Mouse (Mus musculus) adrenal gland, adult (tissue): Measurements from ENCODE around the gene Fosl1.

Experiments used
- DNase-seq, 2 experiments: peaks; one replicate each; pipeline ENCODE4 v3.0.0; 2022 to 2023; ENCODE audit warnings: low spot score in 1 of 2; ENCODE audit not compliant: inconsistent age in 2 of 2

Gene Fosl1

DNA sequence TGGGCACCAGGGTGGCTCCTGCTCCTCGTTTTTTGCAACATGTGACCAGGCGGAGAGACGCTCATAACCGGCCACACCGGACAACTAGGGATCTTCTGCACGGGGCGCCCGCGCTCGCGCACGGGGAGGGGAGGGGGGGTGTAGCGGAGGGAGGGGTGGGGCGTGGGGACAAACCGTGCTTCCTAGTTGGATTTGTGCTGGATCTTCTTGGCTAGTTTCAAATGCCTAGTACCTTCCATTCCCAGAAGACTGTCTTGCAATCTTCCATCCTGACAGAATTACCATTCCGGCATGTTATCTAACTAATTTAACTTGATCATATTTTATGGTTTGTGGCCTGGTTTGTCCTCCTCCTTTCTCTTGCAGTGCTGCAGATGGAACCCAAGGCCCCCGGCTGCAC is 56.3 kb downstream of the Fosl1 start, which contains the start of gene 1700020D05Rik:
TSS of gene 1700020D05Rik (minus strand) at position 101 of the 400 bp plus-strand sequence.
- DNase-seq: no peak
